Mouse (Mus musculus) cerebellum, adult 18-20 months (tissue): ENCODE measurements around the gene Slc5a6.

Experiments used
- DNase-seq, 2 experiments: peaks; one replicate each; pipeline ENCODE4 v3.0.0; 2021

The Slc5a6 gene

GRCm38 (mm10) chr5:31048763-31049641 is at the start of gene Slc5a6:
TSS of gene Slc5a6 (minus strand) at chr5:31048924.
- DNase-seq = peak; percentile 48 to 56

DNA sequence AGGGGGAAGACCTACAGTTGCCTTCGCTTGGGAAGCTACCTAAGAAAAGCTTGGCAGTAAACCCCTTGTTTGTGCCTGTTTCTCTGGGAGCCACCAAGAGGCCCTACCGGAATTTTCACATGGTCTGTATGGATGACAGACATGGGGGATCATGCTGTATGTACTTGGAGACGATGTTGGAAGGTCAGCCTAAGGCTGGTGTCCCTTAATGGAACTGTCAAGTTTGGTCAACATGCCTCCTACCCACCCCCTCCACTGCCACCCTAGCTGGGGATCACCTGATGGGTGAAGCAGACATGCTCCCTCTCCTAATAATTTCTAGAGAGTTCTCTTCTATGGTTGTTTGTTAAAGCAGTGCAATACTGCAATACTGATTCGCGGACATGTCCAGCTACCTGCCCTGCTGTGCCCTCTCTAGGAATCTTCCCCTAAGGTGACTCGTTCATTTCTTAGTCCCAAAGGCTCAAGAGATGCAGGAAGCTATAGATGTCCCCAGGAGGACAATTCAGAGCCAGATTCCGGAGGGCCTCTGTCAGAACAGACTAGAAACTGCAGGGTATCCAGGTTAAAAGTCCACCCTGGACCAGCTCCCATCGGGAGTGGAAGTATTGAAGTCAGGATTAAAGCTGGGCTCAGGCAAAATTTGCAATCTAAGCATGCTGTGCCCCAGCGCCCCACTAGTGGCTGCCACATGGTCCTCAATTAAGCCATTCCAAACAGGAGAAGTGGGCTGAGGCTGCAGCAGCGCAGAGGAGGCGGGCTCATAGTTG is 47.2 kb upstream of the Slc5a6 start:
- DNase-seq = no peak

GRCm38 (mm10) chr5:31094799-31095691 is 46.3 kb upstream of the Slc5a6 start:
- DNase-seq = no peak

- DNase-seq = no peak
Measured at GRCm38 (mm10) chr5:31094100-31094798, 45.5 kb upstream of the Slc5a6 start.

GRCm38 (mm10) chr5:31093151-31094041 is 44.7 kb upstream of the Slc5a6 start:
- no peak for DNase-seq

GRCm38 (mm10) chr5:31092231-31092975 is 43.7 kb upstream of the Slc5a6 start:
- no peak for DNase-seq

DNA sequence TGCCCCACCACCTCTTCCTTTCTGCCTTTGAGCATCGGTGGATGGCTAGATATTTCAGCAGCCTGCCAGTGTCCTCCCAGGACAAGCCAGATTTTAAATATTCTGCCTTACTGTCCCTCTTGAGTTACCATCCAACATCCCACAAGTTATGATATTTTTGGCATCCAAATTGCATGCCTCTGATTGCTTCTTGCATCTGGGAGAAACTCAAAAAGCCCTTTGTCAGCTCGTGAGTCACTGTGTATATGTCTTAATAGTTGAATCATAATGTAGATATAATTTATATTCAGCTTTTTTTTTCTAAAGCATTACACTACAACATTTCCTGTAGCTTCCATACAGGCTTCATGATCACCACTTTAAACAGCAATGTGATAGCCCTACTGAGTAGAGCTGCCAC is 38.4 kb upstream of the Slc5a6 start:
- DNase-seq = no peak

GRCm38 (mm10) chr5:31086606-31087005 is 37.9 kb upstream of the Slc5a6 start:
- no peak for DNase-seq

DNA sequence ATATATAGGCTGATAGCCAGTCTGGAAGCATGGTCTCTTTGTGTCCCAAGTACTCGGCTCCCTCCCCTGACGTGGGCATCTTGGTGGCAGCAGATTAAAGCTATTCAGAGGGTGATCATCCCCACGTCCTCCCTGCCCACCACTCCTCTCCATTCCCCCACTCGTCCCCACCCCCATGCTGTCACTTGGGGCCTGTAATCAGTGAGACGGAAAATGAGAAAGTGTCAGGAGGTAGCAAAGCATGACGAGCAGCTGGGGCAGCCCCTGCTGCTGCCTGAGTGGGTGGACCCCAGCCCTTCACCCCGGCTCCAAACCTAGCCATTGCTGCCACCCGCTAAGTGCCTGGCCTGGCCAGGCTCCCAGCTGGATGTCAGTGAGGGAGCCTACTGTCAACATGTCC is 35.2 kb upstream of the Slc5a6 start:
- DNase-seq = no peak

DNA sequence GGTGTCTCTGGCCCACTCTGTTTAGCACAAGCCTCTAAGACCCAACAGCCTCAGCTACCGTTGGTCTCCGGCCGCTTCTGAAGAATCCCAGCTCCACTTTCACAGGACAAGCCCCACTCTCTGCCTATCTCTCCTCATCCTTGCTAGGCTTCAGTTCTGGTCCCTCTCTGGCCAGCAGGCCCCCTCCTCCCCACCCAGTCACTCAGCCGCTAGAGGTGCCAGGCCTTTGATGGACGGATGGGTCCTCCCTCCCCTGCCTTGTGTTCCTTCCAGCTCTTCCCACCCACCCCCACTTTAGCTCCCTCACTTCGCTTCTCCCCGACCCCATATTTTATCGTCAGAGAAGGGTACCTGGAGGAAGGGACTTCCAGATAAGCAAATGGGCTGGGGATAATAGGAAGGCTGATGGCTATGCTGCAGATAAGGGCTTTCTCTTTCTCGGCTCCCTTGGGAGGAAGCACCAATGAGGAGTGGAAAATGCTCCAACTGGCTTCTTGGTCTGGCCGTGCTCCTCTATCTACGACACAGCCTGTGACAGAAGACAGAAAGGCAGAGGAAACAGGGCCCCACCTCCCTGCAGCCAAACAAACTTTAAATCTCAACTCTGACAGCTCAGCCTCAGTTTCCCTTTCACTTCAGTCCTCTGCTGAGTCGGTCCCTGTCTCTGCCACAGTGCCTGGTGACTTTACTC is 34.4 kb upstream of the Slc5a6 start:
- DNase-seq = no peak

DNA sequence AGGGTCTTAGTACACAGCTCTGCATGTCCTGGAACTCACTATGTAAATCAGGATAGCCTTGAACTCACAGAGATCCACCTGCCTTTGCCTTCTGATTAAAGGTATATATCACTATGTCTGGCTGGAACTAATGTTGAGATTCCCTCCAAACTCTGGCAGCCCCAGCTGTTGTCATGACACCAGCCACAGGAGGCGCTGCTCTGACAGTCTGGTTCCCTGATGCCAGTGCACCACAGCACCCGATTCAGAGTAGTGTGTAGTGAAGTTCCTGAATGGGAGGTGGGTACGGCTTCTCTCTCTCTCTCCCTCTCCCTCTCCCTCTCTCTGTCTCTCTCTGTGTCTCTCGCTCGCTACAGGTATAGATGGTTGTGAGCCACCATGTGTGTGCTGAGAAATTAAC is 33.6 kb upstream of the Slc5a6 start:
- DNase-seq = peak; percentile 26 to 42

GRCm38 (mm10) chr5:31081386-31081785 is 32.7 kb upstream of the Slc5a6 start:
- DNase-seq = peak in 1 of 2 experiments; percentile 19

DNA sequence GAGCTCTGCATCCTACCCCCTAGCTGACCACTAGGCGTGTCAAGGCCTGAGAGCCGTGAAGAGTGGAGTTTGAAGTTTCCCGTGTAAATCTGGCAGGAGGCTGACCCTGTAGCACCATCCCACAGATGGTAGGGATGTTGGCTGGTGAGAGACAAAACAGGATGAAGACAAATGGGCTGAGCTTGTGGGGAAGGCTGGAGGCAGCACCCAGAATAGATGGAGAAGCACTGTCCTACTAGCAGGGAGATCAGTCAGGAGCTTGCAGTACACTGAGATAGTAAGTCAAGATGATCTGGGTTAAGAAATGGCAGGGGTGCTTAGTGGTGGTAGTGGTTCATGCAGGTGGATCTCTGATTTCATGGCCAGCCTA is 32.1 kb upstream of the Slc5a6 start:
- DNase-seq = no peak

- no peak for DNase-seq
Measured at GRCm38 (mm10) chr5:31080059-31080794, 31.5 kb upstream of the Slc5a6 start.

- DNase-seq = no peak
Measured at GRCm38 (mm10) chr5:31076346-31076745, 27.6 kb upstream of the Slc5a6 start.

DNA sequence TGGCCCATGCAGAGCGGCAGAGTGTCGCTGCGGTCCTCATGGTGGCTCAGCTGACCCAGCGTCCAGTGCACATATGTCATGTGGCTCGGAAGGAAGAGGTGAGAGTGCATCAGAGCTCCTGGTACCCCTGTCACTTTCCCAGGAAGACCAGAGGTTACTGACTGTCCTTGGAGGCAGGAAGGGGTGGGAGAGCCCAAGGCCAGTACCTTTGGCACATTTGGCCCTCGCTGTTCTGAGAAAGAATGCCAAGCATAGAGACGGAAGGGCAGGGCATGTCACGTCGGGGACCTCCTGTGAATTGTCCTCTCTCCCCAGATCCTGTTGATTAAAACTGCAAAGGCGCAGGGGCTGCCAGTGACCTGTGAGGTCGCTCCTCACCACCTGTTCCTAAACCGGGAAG is 24.5 kb upstream of the Slc5a6 start:
- no peak for DNase-seq

DNA sequence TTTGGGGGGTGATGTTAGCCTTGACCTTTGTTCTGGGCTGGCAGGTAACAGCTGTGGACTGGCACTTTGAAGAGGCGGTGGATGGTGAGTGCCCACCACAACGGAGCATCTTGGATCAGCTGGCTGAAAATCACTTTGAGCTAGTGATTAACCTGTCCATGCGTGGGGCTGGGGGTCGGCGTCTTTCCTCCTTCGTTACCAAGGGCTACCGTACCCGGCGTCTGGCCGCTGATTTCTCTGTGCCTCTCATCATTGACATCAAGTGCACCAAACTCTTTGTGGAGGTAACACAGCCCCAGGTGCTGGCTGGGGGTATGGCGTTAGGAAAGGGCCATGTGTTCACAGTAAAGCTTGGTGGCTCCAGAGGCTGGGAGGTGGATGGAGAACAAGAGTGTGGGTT is 23.1 kb upstream of the Slc5a6 start:
- no peak for DNase-seq

- DNase-seq = no peak
Measured at GRCm38 (mm10) chr5:31071059-31071458, 22.3 kb upstream of the Slc5a6 start.

- no peak for DNase-seq
Measured at GRCm38 (mm10) chr5:31069810-31070209, 21.1 kb upstream of the Slc5a6 start.
